Mouse (Mus musculus) adrenal gland, postnatal 14 days (tissue): ENCODE measurements around the gene Vmn2r82. TPM values are rescaled to one million over a fixed set of nuclear protein-coding genes. Genes with fewer than 3 reads are reported as not detected.
"Not testable (repeated sequence)": the region's sequence is repeated elsewhere in the genome, so short reads cannot be mapped to it uniquely, and the experiment has no call there.

Source experiments
- DNase-seq: peaks from one replicate; pipeline ENCODE4 v3.0.0; 2021; ENCODE audit warnings: mixed read lengths
- long read RNA-seq, 2 experiments: library from polyadenylated mRNA; stranded (forward); transcript quantifications; one replicate each; pipeline ENCODE4 v2.0.0; 2021
- total RNA-seq: library from RNA; stranded (reverse); gene quantifications from 2 replicates; pipeline ENCODE4 v1.2.3, GENCODE M21; 2021

Vmn2r82 gene
- not detected in 2 replicates for total RNA-seq
- long read RNA-seq, experiment 1, result 0 reads
- long read RNA-seq, experiment 2, result 0 reads

DNA sequence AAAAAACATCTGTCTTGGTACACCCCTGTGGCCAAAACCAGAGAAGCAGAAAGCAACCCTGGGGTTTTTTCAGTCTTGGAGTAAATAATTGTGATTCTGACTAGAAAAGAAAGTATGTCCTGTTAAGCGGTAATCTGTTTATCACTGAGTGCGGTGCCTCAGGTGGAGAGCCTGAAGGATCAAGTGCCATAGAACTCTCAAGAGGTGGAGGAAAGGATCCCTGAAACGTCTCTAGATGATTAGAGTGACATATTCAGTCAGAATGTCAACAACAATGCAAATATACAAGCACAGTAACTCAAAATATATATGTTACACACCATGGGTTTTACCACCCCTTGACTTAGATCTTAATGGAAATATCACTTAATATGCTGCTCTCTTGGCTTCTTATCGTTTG lies at the start of gene Vmn2r82:
TSS of gene Vmn2r82 (plus strand) at position 301 of the 400 bp plus-strand sequence.
- not testable (repeated sequence) for DNase-seq

DNA sequence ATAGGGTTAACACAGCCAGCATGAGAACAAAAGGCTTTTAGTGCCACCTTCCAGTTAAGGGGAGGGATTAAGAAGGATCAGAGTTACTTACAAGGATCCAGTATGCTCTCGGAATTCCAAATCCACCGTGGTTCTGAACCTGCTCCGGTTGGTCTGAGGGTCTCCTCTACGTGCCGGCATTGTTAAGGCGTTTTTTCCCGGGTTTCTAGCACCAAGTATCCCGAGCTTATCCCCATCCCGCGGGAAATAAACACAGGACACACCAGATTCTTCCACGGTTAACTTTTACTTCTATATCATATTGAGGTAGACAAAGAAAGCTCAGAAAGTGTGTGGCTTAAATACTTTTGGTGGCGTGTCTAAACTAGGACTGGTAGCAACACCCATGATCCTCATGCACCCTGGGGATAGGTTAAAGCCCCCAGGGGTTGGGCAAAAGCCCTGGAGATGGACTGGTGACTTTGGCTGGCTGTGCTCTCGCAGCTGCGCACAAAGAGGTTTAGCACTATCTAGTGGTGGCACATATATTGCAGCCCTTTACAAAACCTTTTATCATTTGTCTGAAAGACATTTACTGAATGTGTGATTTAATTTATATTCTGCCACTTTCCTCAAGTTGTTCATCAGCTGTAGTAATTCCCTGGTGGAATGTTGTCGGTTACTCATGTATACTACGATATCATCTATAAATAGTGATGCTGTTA lies 34.1 kb upstream of the Vmn2r82 start:
- DNase-seq, result not testable (repeated sequence)

DNA sequence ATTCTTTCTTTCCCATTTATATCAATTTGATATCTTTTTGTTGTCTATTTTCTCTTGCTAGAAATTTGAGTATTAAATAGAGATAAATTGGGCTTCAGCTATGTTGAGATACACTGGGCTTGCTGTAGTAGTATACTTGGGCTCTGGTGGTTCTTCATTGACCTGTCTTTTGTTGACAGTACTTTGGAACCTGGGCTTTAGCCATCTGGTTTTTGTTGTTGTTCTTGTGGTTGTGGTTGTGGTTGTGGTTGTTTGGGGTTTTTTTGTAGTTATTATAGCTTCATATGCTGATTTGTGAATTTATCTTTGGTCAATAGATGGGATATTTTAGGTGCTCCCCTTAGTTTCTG lies 33.6 kb upstream of the Vmn2r82 start:
- DNase-seq, result no peak

DNA sequence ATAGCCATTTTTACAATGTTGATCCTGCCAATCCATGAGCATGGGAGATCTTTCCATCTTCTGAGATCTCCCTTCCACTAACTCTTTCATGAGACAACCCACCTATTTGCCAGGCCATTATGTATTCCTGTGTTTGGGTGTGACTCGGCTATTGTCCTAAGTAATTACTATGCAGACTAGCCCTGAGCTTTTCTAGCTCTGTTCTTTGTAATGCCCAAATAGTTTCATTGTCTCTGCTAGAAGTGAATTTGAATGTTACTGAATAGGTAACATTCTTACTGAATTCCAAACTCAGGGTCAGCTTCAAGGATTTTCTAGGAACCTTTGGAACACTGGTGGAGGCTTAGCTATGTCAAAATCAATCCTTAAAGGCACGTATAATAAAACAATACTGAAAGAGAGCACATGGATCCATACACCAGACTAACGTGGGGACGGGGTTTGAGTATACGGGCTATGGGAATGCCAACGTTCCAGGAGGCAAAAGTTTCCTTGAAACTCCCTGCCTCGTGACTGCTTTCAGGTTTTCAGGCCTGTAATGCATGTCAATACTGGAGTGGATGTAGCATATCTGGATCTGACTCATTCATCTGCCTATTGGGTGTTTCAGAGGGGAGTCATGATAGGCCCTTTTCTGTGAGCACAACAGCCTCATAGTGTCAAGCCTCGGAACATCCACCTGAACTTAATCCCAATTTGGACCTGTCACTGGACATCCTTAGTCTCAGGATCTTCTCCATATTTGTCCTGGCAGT lies 43.8 kb downstream of the Vmn2r82 start:
- not testable (repeated sequence) for DNase-seq

DNA sequence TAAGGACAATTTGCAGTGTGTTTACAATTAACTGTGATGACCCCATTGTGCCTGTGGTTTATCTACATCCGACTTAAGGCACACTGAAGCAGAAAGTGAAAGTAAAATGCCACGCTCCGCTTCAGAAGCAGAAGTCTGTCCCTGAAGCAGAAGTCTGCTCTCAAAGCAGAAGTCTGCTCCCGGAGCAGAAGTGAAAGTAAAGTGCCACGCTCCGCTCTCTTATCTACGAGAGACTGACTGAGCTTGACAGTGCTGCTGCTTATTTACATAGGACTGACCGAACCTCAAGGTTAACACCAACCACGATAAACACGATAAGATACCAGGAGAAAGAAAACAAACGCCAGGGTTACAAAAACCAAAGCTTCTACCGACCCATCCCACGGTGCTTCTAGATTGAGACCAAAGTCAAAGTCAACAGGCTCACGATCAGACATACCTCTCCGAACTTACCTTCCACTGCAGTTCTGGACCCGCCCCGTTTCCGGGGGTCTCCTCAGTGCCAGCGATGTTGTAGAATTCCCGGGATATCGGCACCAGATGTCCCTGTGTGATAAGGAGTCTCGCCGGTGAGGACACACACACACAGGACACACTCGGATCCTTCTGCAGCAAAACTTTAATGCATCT lies 60.9 kb downstream of the Vmn2r82 start:
- peak; percentile 39 for DNase-seq

DNA sequence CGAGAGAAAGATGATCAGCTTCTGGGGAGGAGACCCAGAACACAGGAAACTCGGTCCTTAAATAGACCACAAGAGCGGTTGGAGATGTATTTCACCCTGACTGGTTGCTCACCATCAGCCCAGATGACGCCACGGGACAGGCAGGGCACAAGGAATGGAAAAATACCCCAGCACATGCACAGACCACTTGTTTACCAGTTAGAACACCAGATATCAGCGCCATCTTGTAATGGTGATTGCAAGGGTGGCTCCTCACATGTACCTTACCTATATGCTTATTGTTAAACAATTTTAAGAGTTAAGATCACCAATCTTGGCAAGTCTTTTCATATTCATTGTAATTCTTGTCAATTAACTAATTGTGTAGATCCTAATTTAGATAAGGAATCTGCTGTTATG lies 61.5 kb downstream of the Vmn2r82 start:
- not testable (repeated sequence) for DNase-seq

DNA sequence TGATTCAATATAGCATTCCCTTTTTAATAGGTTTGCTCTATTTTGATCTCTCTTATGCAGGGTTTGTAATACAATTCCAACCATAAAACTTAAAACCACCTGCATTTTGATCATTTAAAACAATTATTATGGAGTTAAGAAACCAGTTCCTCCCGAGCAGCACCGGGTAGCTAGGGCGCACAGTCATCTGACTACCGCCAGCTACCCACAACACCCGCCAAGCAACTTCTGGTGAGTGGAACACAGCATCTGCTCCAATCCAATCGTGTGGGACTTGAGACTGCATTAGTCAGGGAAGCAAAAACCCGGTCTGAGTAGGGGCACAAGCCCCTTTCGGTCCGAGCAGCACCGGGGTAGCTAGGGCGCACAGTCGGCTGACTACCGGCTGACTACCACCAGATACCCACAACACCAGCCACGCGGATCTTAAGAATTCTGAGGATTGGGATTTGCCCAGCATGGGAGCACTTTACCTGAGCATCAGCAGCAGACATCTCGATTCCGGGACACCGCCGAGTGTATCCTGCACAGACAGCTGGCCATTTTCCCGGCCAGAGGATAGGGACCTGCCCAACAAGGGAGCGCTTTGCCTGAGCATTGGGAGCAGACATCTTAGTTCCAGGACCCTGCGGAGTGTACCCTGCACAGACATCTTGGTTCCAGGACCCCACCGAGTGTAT lies 79.0 kb downstream of the Vmn2r82 start:
- not testable (repeated sequence) for DNase-seq

Other genes with a start within 250 kb of the Vmn2r82 start
- not detected in 2 replicates for gene Vmn2r80, start 207.8 kb upstream of the Vmn2r82 start, total RNA-seq
- gene Vmn2r81, start 108.8 kb upstream of the Vmn2r82 start, total RNA-seq, result not detected in 2 replicates
- not detected in 2 replicates for gene Vmn2r83, start 112.2 kb downstream of the Vmn2r82 start, total RNA-seq
- 16.6 and 19.3 TPM in 2 replicates for gene Plpp2, start 177.3 kb downstream of the Vmn2r82 start, total RNA-seq
- 29.1 and 40.7 TPM in 2 replicates for gene Mier2, start 198.7 kb downstream of the Vmn2r82 start, total RNA-seq
- not detected in 2 replicates for gene Theg, start 230.8 kb downstream of the Vmn2r82 start, total RNA-seq